Mouse (Mus musculus): ENCODE data around the gene Klhl30.

DNA sequence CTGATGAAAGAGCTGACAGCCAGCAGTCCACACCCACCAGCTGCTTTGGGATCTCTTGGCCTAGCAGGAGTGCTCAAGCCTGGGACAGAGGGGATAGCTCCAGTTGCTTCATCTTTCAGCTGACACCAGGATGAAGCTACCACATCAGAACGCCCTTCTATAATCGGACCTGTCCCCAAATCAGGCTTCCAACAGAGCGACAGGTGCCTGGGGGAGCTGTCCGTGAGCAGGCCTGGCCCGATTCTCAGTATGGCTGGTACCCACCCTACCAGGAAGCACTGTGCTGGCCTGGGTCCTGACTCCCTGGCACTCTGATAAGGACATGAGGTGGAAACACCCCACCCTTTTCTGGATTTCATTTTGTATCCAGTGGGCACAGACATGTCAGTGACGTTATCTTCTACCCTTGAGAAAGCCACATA is 22.6 kb downstream of the Klhl30 start:
- no peak for TF ChIP-seq E2F4 (IDR thresholded peaks at IDR 0.05; ENCODE audit: insufficient replicate concordance, low read depth, low read length)
- no peak for TF ChIP-seq ETS1 (conservative IDR thresholded peaks at IDR 0.05; ENCODE audit: low read depth, low read length)
- TF ChIP-seq MAX (IDR thresholded peaks at IDR 0.05; ENCODE audit: low read length): no peak

Measured in CH12.LX (cell line).